Mouse (Mus musculus) left cerebral cortex, postnatal 4 days (tissue): ENCODE results near the gene Slc7a9. TPM values are rescaled to one million over a fixed set of nuclear protein-coding genes. Genes with fewer than 3 reads are reported as not detected.

Experiments used
- DNase-seq: peaks from one replicate; pipeline ENCODE4 v3.0.0-alpha.2; 2022
- intact Hi-C: fragments of 180-260 bp; cut with DNase I; formaldehyde crosslinking; loops from one replicate; pipeline ENCODE4 v1.15.1; 2025
- total RNA-seq, 2 experiments: library from RNA; stranded (reverse); gene quantifications; 2 replicates each; pipeline ENCODE4 v1.2.3; 2021

Gene Slc7a9
- total RNA-seq, 2 experiments from 2014 or later: not detected

GRCm38 (mm10) chr7:35501995-35502394 lies 53.4 kb downstream of the Slc7a9 start:
- peak; percentile 12 for DNase-seq
- intact Hi-C loops: no loop called here

Other genes with a start within 250 kb of the Slc7a9 start
- gene Lrp3, start 233.3 kb upstream of the Slc7a9 start, total RNA-seq: 100 to 1,000 TPM; 102 to 107 TPM
- gene Gpatch1, start 130.4 kb upstream of the Slc7a9 start, total RNA-seq: 10 to 100 TPM; 26.7 to 31.7 TPM
- 1 to 10 TPM; 1.6 to 2.0 TPM for gene Rhpn2, start 114.6 kb upstream of the Slc7a9 start, total RNA-seq
- 10 to 100 TPM in 1 of 2 experiments, 1 to 10 TPM in 1; 9.7 to 11.0 TPM for gene Faap24, start 52.0 kb upstream of the Slc7a9 start, total RNA-seq
- 10 to 100 TPM; 25.4 to 29.5 TPM for gene Cep89, start 51.8 kb upstream of the Slc7a9 start, total RNA-seq
- gene Tdrd12, start 88.9 kb downstream of the Slc7a9 start, total RNA-seq: under 1 TPM; 0.38 to 0.66 TPM
- gene Nudt19, start 107.5 kb downstream of the Slc7a9 start, total RNA-seq: 10 to 100 TPM; 59.2 to 60.1 TPM
- 1 to 10 TPM; 2.3 to 2.6 TPM for gene Rgs9bp, start 136.8 kb downstream of the Slc7a9 start, total RNA-seq
- gene Ankrd27, start 137.4 kb downstream of the Slc7a9 start, total RNA-seq: 10 to 100 TPM; 56.1 to 63.3 TPM
- gene Pdcd5, start 198.7 kb downstream of the Slc7a9 start, total RNA-seq: 100 to 1,000 TPM; 110 to 114 TPM